Mouse (Mus musculus): ENCODE data around the gene AL731706.2.
"Not testable (repeated sequence)": the region's sequence is repeated elsewhere in the genome, so short reads cannot be mapped to it uniquely, and the experiment has no call there.

Gene AL731706.2

GRCm38 (mm10) chr2:136885579-136885978 lies at the start of gene AL731706.2:
Gene AL731706.2, minus strand, starts transcription at chr2:136885679.
- no peak for DNase-seq (ENCODE audit: low read depth)

DNA sequence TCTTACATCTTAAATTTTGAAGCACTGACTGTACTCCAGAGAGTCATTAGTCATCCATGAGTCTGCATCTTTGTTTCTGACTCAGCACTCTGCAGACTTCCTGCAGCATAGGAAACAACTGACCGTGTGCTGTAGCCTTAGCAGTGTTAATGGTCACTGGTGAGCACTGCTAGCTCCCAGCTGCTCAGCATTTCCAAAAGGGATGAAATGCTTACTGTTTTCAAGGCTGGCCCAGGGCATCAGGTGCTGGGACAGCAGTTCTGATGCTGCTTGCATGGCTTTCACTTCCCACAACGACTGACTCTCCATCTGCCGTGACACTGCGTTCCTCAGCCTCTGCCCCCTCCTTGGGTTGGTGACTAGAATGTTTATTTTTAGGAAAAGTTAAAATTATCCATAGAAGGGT lies 35.5 kb upstream of the AL731706.2 start:
- no peak for DNase-seq (ENCODE audit: low read depth)

DNA sequence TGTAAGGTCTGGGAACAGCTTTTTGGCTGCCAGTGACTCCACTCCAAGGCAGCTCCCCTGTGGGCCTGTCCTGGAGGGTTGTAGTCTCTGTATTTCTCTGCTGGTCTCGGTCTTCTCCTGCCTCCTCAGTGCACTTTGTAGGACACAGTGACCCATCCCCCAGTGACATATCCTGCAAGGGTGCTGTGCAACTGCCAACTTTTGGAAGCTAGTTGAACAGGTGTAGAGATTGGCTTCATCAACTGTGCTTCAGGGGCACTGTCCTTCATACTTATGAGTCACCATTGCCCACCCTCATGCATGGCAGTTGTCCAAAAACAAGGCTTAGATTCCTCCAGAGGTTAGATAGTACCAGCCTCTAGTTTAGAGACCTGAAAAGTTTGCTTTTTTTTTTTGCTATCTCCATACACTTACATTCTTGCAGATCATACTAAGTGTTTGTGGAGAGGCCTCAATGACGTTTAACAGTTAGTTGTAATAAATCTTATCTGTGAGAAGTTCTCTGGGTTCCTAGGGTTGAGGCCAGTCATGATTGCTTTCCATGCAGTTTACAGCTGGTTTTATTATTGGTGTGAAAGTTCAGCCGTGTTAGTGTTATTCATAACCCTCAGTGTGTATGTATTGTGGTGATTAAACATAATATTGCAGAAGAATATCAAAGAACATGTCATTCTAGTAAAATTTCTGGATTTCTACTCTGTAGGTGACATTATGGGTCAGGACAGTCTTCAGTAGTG lies 34.9 kb upstream of the AL731706.2 start:
- no peak for DNase-seq (ENCODE audit: low read depth)

- DNase-seq (ENCODE audit: low read depth), result no peak
Measured at GRCm38 (mm10) chr2:136919433-136919832, 34.0 kb upstream of the AL731706.2 start.

DNA sequence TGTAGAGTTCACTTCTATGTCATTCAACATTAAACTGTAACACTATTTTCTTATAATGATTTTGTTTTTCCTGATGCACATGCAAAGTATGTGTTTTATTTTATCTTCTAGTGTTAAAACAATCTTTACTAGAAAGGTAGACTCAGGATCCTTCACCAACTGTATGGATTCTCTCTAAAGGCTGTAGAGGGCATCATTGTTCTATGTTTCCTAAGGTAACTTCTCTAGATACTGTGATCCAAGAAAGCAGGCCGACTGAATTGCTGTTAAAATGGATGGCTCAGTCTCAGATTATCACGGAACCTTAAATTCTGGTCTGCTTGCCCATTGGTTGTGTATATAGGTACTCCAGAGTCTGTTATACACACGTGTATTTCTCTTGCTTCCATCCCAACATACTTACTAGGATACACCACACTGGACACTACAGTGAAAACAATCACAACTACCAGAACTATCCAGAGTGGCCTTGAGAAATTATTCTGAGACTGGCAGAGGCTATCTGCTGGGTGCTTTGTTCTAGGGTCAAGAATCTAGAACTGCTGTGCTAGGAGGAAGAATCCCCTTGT lies 28.9 kb upstream of the AL731706.2 start:
- no peak for DNase-seq (ENCODE audit: low read depth)

- no peak for DNase-seq (ENCODE audit: low read depth)
Measured at GRCm38 (mm10) chr2:136913021-136913420, 27.5 kb upstream of the AL731706.2 start.

DNA sequence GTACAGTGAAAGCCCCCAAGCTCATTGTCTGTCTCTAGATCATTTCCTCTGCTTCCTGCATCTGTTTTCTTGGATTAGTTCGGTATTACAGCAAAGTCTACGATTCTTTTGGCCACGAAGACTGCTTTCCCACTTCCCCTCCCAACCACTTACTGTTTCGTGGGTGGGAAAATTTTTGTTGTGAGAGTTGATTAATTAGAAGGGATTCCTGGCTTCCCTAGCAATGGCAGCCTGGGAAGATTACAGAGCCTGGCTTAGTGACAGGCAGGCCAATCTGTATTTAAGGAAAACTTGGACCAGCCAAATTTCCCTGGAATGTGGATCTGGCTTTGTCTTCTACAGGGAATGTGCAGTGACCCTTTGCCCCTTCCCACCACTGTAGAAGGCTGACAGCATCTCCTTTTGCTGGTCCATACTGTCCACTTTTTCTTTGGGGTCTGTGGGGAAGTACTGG lies 26.5 kb upstream of the AL731706.2 start:
- no peak for DNase-seq (ENCODE audit: low read depth)

- no peak for DNase-seq (ENCODE audit: low read depth)
Measured at GRCm38 (mm10) chr2:136909298-136909697, 23.8 kb upstream of the AL731706.2 start.

GRCm38 (mm10) chr2:136908596-136908995 lies 23.1 kb upstream of the AL731706.2 start:
- no peak for DNase-seq (ENCODE audit: low read depth)

DNA sequence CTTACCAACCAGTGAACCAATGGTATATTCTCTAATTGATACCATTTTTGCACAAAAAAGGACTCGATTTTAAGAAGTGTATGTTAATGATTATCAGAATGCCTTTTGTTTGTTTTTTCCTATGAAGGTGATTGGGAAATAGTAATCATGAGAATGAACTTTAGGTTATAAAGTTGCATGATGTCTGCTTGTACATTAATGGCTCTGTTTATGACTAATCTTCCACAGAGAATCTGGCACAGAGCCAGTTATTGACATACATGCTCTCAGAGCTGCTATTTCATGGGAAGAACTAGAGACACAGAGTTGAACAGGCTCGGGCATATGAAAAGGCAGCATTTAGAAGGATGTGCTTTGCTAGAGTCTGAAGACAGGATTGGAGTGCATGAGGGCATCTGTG lies 10.7 kb upstream of the AL731706.2 start:
- DNase-seq (ENCODE audit: low read depth), result no peak

DNA sequence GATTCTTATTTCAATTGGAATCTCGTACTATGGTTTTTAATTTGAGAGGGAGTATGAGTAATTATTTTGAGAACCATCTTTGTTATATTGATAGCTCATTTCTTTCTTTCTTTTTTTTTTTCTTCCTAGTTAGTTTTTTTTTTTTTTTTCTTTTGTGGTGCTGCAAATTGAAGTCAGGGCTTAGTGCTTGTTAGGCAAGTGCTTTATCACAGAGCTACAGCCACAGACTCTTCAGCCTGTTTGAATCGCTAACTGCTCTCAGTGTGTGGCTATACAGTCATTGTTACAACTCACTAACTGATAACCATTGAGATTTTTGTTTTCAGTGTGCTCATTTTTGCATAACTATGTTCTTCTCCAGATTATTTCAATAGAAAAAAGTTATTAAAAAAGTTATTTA lies 9.0 kb upstream of the AL731706.2 start:
- DNase-seq (ENCODE audit: low read depth), result no peak

GRCm38 (mm10) chr2:136891951-136892371 lies 6.5 kb upstream of the AL731706.2 start:
- DNase-seq (ENCODE audit: low read depth), result peak; percentile 98

- DNase-seq (ENCODE audit: low read depth), result peak; percentile 100
Measured at GRCm38 (mm10) chr2:136891068-136891950, 5.8 kb upstream of the AL731706.2 start, which contains the start of the genes Slx4ip, AL731706.1 and Mkks. Gene Slx4ip, plus strand, starts transcription at chr2:136891218. Gene AL731706.1, minus strand, starts transcription at chr2:136891389. Gene Mkks, minus strand, starts transcription at chr2:136891389.

- DNase-seq (ENCODE audit: low read depth), result not testable (repeated sequence)
Measured at GRCm38 (mm10) chr2:136890716-136891067, 5.2 kb upstream of the AL731706.2 start.

- DNase-seq (ENCODE audit: low read depth), result peak; percentile 17
Measured at GRCm38 (mm10) chr2:136886846-136887245, 1.4 kb upstream of the AL731706.2 start.

- DNase-seq (ENCODE audit: low read depth), result no peak
Measured at GRCm38 (mm10) chr2:136854543-136855388, 30.7 kb downstream of the AL731706.2 start.

DNA sequence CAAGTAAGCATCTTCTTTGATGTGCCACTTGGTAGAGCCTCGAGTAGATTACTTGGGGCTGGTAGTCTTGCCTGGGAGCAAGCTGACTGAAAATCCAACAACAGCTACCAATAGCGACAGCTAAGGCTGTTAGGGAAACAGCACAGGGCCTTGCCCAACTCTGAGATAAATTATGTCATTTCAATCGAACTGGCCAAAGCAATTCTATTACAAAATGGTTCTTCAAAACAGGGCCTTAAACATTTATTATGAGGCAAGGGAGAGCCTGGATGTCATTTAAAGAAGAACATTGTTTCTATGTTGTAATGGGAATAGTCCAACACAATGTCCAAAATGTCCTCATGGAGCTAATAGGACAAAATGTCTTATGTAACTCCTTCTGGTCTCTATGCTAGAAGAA lies 35.1 kb downstream of the AL731706.2 start:
- DNase-seq (ENCODE audit: low read depth), result no peak

DNA sequence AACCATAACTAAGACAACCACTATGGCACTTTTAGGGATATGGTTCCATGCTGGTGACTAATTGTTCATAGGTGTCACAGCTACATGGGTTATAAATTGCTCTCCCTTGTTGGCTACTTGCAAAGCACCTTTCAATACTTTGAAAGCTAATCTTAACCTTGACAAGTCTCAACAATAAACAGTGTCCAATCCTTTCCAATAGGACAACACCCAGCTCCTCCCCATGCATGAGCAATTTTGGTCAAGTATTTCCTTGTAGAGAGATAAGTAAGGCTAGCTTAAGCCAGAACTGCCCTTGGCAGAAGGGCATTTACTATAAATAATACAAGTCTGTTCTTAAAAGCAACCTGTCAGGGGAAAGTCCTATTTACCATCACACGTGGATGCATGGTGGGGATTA lies 47.5 kb downstream of the AL731706.2 start:
- DNase-seq (ENCODE audit: low read depth), result no peak

DNA sequence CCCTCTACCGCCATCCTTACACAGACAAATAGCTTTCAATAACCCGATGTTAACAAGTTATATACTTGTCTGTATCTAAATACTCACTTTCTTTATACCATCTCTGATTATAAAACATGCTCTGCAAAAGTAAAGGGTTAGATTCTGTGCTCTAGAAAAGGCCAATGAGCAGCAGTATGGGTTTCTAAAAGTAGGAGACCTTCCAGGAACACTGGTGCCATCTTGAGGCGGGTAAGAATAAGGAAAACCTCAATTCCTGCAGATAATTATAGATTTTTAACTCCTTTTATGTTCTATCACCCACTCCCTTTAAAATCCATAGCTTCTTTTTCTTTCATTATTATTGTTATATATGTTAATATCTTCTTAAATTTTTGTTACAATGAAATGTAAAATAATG lies 49.6 kb downstream of the AL731706.2 start:
- DNase-seq (ENCODE audit: low read depth), result no peak
